Comparison of ENCODE assay signal across 7 mouse cellular contexts in the genomic region with DNA sequence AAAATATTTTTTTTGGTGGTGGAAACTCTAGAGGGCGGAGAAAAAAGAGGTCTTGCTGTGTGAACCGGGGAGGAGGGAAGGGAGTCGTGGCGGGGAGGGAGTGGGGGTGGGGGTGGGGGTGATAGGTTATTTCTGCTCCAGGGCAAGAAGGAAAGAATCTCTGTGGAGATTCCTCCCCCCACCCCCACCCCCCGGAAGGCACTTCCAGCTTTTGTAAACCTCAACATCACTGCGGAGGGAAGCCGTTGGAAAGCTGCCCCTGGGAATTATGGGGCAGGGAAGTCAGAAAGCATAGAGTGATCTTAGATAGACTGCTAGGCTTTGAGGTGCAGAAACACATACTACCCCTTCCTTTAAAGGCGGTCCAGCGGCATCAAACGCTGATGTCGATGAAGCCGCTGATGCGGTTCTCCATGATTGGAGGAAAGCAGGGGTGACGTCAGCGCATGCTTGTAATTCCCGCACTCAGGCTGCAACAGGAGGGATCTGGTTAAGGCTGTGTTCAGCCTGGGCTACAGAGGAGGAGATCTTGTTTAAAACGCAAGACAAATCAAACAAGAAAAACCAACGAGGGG.
DNase-seq lines count a peak whose midpoint lies in the region; ATAC-seq lines count a peak whose summit lies in the region.

No protein-coding gene starts in this region.

- peaks cover 19% of the 10 kb centered on the region for H3K4me1 ChIP-seq in intestine, embryonic 14.5 days (replicated peaks; ENCODE audit: control insufficient read depth, insufficient read depth, low read length)

- no peaks in the 10 kb centered on the region for H3K27me3 ChIP-seq in intestine, embryonic 14.5 days (replicated peaks; ENCODE audit: control insufficient read depth, insufficient read depth, low read length)

- peak overlapping the region; percentile 77 for H3K4me2 ChIP-seq in intestine, embryonic 14.5 days (ENCODE audit: low read length)

- under 1% methylated on average over 18 of the region's 18 CpGs for whole genome bisulfite sequencing in intestine, embryonic 14.5 days

- ATAC-seq in intestine, embryonic 14.5 days (replicated peaks; ENCODE audit: low FRiP score, low TSS enrichment, low read depth), result peak; percentile 87
- ATAC-seq in megakaryocyte, adult 5-6 weeks (ENCODE audit: poor library complexity, severe bottlenecking), result peak; percentile 61

- H3K36me3 ChIP-seq in intestine, embryonic 14.5 days (ENCODE audit: control insufficient read depth, insufficient read depth, low read length), result no peaks in the 10 kb centered on the region

- DNase-seq in adrenal gland, adult 18-20 months (ENCODE audit: low spot score in 2 of 2), result peak; percentile 43 to 44
- DNase-seq in embryo, embryonic 10 days (ENCODE audit: low spot score), result peak; percentile 97
- peak; percentile 39 for DNase-seq in gastrocnemius, postnatal 25 days
- peak; percentile 90 for DNase-seq in intestine, embryonic 14.5 days (ENCODE audit: low spot score)
- DNase-seq in left cerebral cortex, adult 9 months (ENCODE audit: low spot score in 2 of 2), result peak; percentile 40 to 83
- DNase-seq in right cerebral cortex, postnatal 10 days (ENCODE audit: low spot score in 2 of 2), result peak; percentile 92 to 93

- H3K9me3 ChIP-seq in intestine, embryonic 14.5 days (ENCODE audit: control insufficient read depth, low read length), result no peaks in the 10 kb centered on the region

- H3K27ac ChIP-seq in intestine, embryonic 14.5 days (ENCODE audit: low read depth), result peak overlapping the region; percentile 85

- peak overlapping the region; percentile 45 for H3K4me3 ChIP-seq in intestine, embryonic 14.5 days (ENCODE audit: low read depth, low read length)

- peak overlapping the region; percentile 60 for H3K9ac ChIP-seq in intestine, embryonic 14.5 days (ENCODE audit: low read length)

Comparison
In these comparisons a context has a peak if more than half of its experiments do, and no peak if none do; other contexts are left out.
1. Peak in every context shown above with its lines: DNase-seq, ATAC-seq, H3K4me3 ChIP-seq and H3K27ac ChIP-seq.
2. DNase-seq: peak in every context shown above with its lines; median percentile 97 in embryo, embryonic 10 days; 92 in right cerebral cortex, postnatal 10 days; 90 in intestine, embryonic 14.5 days; 62 in left cerebral cortex, adult 9 months; 44 in adrenal gland, adult 18-20 months; 39 in gastrocnemius, postnatal 25 days.